10 mouse cellular contexts compared by ENCODE assay signal in genomic region chr5:120619201-120619600, GRCm38 (mm10). TPM values are rescaled to one million over a fixed set of nuclear protein-coding genes. Genes with fewer than 3 reads are reported as not detected.
DNase-seq lines count a peak whose midpoint lies in the region.
"Had no signal": no experiment of that assay in that cellular context is flagged by ENCODE, and none has a peak within 500 bp of the region (broad histone marks: within the 10 kb centered on the region; RNA-seq: fewer than 3 reads in every experiment).

No protein-coding gene starts in this region.

- DNase-seq in adrenal gland, postnatal 10 days, result peak; percentile 77
- DNase-seq in adrenal gland, adult 2 months, result no peak
- DNase-seq in layer of hippocampus, postnatal 10 days (ENCODE audit: low spot score in 2 of 2), result peak; percentile 81
- no peak for DNase-seq in layer of hippocampus, postnatal 14 days (ENCODE audit: low spot score in 2 of 2)
- peak; percentile 57 for DNase-seq in adipocyte (ENCODE audit: low spot score)
- peak; percentile 67 for DNase-seq in embryonic facial prominence, embryonic 10.5 days (ENCODE audit: low spot score)
- peak; percentile 68 for DNase-seq in lung, postnatal 14 days
- DNase-seq in thymus, adult 18-20 months, result peak; percentile 57 to 68

- H3K36me3 ChIP-seq in embryonic facial prominence, embryonic 10.5 days (replicated peaks), result peaks cover 95% of the 10 kb centered on the region

- H3K4me3 ChIP-seq in embryonic facial prominence, embryonic 10.5 days, result no peak overlapping the region
- H3K4me3 ChIP-seq: myocyte had no signal

- H3K27ac ChIP-seq in embryonic facial prominence, embryonic 10.5 days (replicated peaks), result no peak overlapping the region

- no peaks in the 10 kb centered on the region for H3K27me3 ChIP-seq in embryonic facial prominence, embryonic 10.5 days (replicated peaks; ENCODE audit: low read depth, poor library complexity, severe bottlenecking)

- H3K4me1 ChIP-seq in embryonic facial prominence, embryonic 10.5 days, result no peaks in the 10 kb centered on the region

- WGBS in embryonic facial prominence, embryonic 10.5 days, result 17% methylated on average over 5 of the region's 5 CpGs

- H3K9me3 ChIP-seq in embryonic facial prominence, embryonic 10.5 days, result peaks cover 7% of the 10 kb centered on the region

RNA-seq across cellular contexts. Expression of gene Ddx54, which starts 6.7 kb away (rescaled TPM):
- total RNA-seq in adrenal gland, postnatal 10 days (2021), result 10 to 100 TPM; 36.0 to 36.1 TPM
- total RNA-seq in adrenal gland, adult 2 months (2021), result 10 to 100 TPM; 46.8 to 49.5 TPM
- polyA plus RNA-seq in adrenal gland, adult 2 months (2012; rRNA removed), result 42.7 and 49.6 TPM in 2 replicates
- total RNA-seq in layer of hippocampus, postnatal 10 days (2021), result 10 to 100 TPM; 45.0 to 45.1 TPM
- 10 to 100 TPM; 41.7 to 44.4 TPM for total RNA-seq in layer of hippocampus, postnatal 14 days (2021)
- 62.3 and 64.3 TPM in 2 replicates for polyA plus RNA-seq in embryonic facial prominence, embryonic 10.5 days (2016; fragmentation: Nextera tagmentation; extraction: Ambion mirVana)

RNA-seq across cellular contexts. Expression of gene Rita1, which starts 6.8 kb away (rescaled TPM):
- total RNA-seq in adrenal gland, postnatal 10 days (2021), result 10 to 100 TPM; 12.9 to 17.4 TPM
- 10 to 100 TPM; 11.6 to 22.7 TPM for total RNA-seq in adrenal gland, adult 2 months (2021)
- polyA plus RNA-seq in adrenal gland, adult 2 months (2012; rRNA removed), result 32.5 and 33.5 TPM in 2 replicates
- total RNA-seq in layer of hippocampus, postnatal 10 days (2021), result 10 to 100 TPM; 24.1 to 27.3 TPM
- total RNA-seq in layer of hippocampus, postnatal 14 days (2021), result 10 to 100 TPM; 24.8 to 26.8 TPM
- polyA plus RNA-seq in embryonic facial prominence, embryonic 10.5 days (2016; fragmentation: Nextera tagmentation; extraction: Ambion mirVana), result 19.4 and 20.1 TPM in 2 replicates

RNA-seq across cellular contexts. Expression of gene Cfap73, which starts 14.8 kb away (rescaled TPM):
- total RNA-seq in adrenal gland, postnatal 10 days (2021), result under 1 TPM in 1 of 2 experiments, not detected in 1; 0.42 TPM
- total RNA-seq in adrenal gland, adult 2 months (2021), result 1 to 10 TPM in 1 of 2 experiments, not detected in 1; 1.6 TPM
- polyA plus RNA-seq in adrenal gland, adult 2 months (2012; rRNA removed), result not detected in 2 replicates
- under 1 TPM; 0.76 to 0.80 TPM for total RNA-seq in layer of hippocampus, postnatal 10 days (2021)
- total RNA-seq in layer of hippocampus, postnatal 14 days (2021), result 1 to 10 TPM in 1 of 2 experiments, not detected in 1; 1.8 TPM
- 0.27 TPM in 1 of 2 replicates, not detected in the other for polyA plus RNA-seq in embryonic facial prominence, embryonic 10.5 days (2016; fragmentation: Nextera tagmentation; extraction: Ambion mirVana)
- total RNA-seq: heart, postnatal 10 days had no signal
- polyA plus RNA-seq: myocyte had no signal

RNA-seq across cellular contexts. Expression of gene Rasal1, which starts 29.4 kb away (rescaled TPM):
- 1 to 10 TPM; 6.9 to 8.9 TPM for total RNA-seq in adrenal gland, postnatal 10 days (2021)
- total RNA-seq in adrenal gland, adult 2 months (2021), result 10 to 100 TPM in 1 of 2 experiments, 1 to 10 TPM in 1; 4.6 to 16.1 TPM
- 19.0 and 19.2 TPM in 2 replicates for polyA plus RNA-seq in adrenal gland, adult 2 months (2012; rRNA removed)
- 100 to 1,000 TPM in 1 of 2 experiments, 10 to 100 TPM in 1; 77.2 to 112 TPM for total RNA-seq in layer of hippocampus, postnatal 10 days (2021)
- total RNA-seq in layer of hippocampus, postnatal 14 days (2021), result 10 to 100 TPM; 82.3 to 92.4 TPM
- 0.07 and 0.14 TPM in 2 replicates for polyA plus RNA-seq in embryonic facial prominence, embryonic 10.5 days (2016; fragmentation: Nextera tagmentation; extraction: Ambion mirVana)

RNA-seq across cellular contexts. Expression of gene Iqcd, which starts 30.4 kb away (rescaled TPM):
- under 1 TPM; 0.42 to 0.51 TPM for total RNA-seq in adrenal gland, postnatal 10 days (2021)
- under 1 TPM; 0.29 to 0.55 TPM for total RNA-seq in adrenal gland, adult 2 months (2021)
- polyA plus RNA-seq in adrenal gland, adult 2 months (2012; rRNA removed), result 0.29 and 0.49 TPM in 2 replicates
- total RNA-seq in layer of hippocampus, postnatal 10 days (2021), result 1 to 10 TPM in 1 of 2 experiments, under 1 TPM in 1; 0.91 to 1.2 TPM
- 1 to 10 TPM in 1 of 2 experiments, under 1 TPM in 1; 0.52 to 2.4 TPM for total RNA-seq in layer of hippocampus, postnatal 14 days (2021)
- 0.65 and 0.81 TPM in 2 replicates for polyA plus RNA-seq in embryonic facial prominence, embryonic 10.5 days (2016; fragmentation: Nextera tagmentation; extraction: Ambion mirVana)

Comparison
In these comparisons a context has a peak if more than half of its experiments do, and no peak if none do; other contexts are left out.
1. DNase-seq: peak in adrenal gland, postnatal 10 days (single experiment), layer of hippocampus, postnatal 10 days (2 of 2), adipocyte (single experiment), embryonic facial prominence, embryonic 10.5 days (single experiment), lung, postnatal 14 days (single experiment) and thymus, adult 18-20 months (2 of 2); none in adrenal gland, adult 2 months (single experiment) and layer of hippocampus, postnatal 14 days (0 of 2).